Mouse (Mus musculus): ENCODE data around the gene Fam170b. TPM values are rescaled to one million over a fixed set of nuclear protein-coding genes. Genes with fewer than 3 reads are reported as not detected.

Fam170b gene
- total RNA-seq, 1 experiment: 0.13 TPM

GRCm38 (mm10) chr14:32801016-32801661 is 32.6 kb upstream of the Fam170b start:
- no peak overlapping the region for H3K9ac ChIP-seq (ENCODE audit: insufficient read depth, low read depth, low read length, poor library complexity, severe bottlenecking)
- DNase-seq (ENCODE audit: low read depth, low spot score): peak; percentile 7
- no peaks in the 10 kb centered on the region; the same call in 1 of the 2 replicates for H3K36me3 ChIP-seq (ENCODE audit: control insufficient read depth, insufficient read depth, low read length, poor library complexity, severe bottlenecking)
- in situ Hi-C loops (cut with MboI; ENCODE audit: low sequenced_read_pairs in 2 of 2, unreplicated experiment in 2 of 2): no loop called here
- H3K4me1 ChIP-seq (ENCODE audit: control insufficient read depth in 2 of 2, insufficient read depth in 2 of 2, low read length in 2 of 2, poor library complexity in 1 of 2): peaks cover 0 to 6% of the 10 kb centered on the region in 2 experiments; a peak in 1 of 4 replicates
- H3K27ac ChIP-seq (ENCODE audit: insufficient read depth, low read depth, low read length, poor library complexity, severe bottlenecking): no peak overlapping the region
- no peak for TF ChIP-seq HCFC1 (IDR thresholded peaks at IDR 0.05; ENCODE audit: borderline replicate concordance, insufficient read depth, low read length)
- peak; percentile 20; the same call in 1 of the 2 replicates for TF ChIP-seq ZC3H11A (IDR thresholded peaks at IDR 0.05; ENCODE audit: borderline replicate concordance, low read depth, low read length)
- H3K9me3 ChIP-seq (ENCODE audit: control insufficient read depth, insufficient read depth, low read depth, low read length): no peaks in the 10 kb centered on the region
- no peak overlapping the region for H3K4me3 ChIP-seq (ENCODE audit: insufficient read depth in 1 of 2, low read depth in 1 of 2, low read length in 2 of 2, poor library complexity in 1 of 2, severe bottlenecking in 1 of 2)

GRCm38 (mm10) chr14:32801662-32802024 is 32.1 kb upstream of the Fam170b start:
- TF ChIP-seq ZC3H11A (IDR thresholded peaks at IDR 0.05; ENCODE audit: borderline replicate concordance, low read depth, low read length) (no peak), ZNF384 (IDR thresholded peaks at IDR 0.05; ENCODE audit: low read depth, low read length) (no peak), HCFC1 (IDR thresholded peaks at IDR 0.05; ENCODE audit: borderline replicate concordance, insufficient read depth, low read length) (no peak), CHD2 (IDR thresholded peaks at IDR 0.05; ENCODE audit: low read depth, low read length) (no peak), MAFK (IDR thresholded peaks at IDR 0.05; ENCODE audit: insufficient read depth, low read depth, low read length) (no peak)
- H3K4me3 ChIP-seq (ENCODE audit: insufficient read depth in 1 of 2, low read depth in 1 of 2, low read length in 2 of 2, poor library complexity in 1 of 2, severe bottlenecking in 1 of 2): no peak overlapping the region
- peaks cover 0 to 6% of the 10 kb centered on the region in 2 experiments; a peak in 1 of 4 replicates for H3K4me1 ChIP-seq (ENCODE audit: control insufficient read depth in 2 of 2, insufficient read depth in 2 of 2, low read length in 2 of 2, poor library complexity in 1 of 2)
- no peak overlapping the region for H3K27ac ChIP-seq (ENCODE audit: insufficient read depth, low read depth, low read length, poor library complexity, severe bottlenecking)
- no peak for DNase-seq (ENCODE audit: low read depth, low spot score)
- no peak overlapping the region for H3K9ac ChIP-seq (ENCODE audit: insufficient read depth, low read depth, low read length, poor library complexity, severe bottlenecking)
- in situ Hi-C loops (cut with MboI; ENCODE audit: low sequenced_read_pairs in 2 of 2, unreplicated experiment in 2 of 2): no loop called here
- H3K9me3 ChIP-seq (ENCODE audit: control insufficient read depth, insufficient read depth, low read depth, low read length): no peaks in the 10 kb centered on the region
- no peaks in the 10 kb centered on the region; the same call in 1 of the 2 replicates for H3K36me3 ChIP-seq (ENCODE audit: control insufficient read depth, insufficient read depth, low read length, poor library complexity, severe bottlenecking)

DNA sequence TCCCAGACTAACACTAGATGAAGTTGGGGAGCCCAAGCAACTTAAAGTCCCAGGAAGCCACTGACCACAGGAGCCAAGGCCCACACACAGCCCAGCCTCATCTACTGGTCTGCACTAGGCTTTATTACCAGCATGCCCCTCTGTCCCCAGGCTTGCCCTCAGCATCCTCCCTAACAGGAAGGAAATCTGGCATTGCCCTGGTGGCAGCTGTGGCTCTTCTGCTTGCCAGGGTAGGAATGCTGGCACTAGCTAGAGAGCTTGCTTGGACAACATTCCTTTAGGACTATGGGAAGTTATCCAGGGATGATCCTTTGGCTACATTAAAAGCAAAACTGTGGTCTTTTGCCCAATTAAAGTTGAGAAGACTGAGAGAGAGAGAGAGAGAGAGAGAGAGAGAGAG is 23.7 kb upstream of the Fam170b start:
- no peaks in the 10 kb centered on the region for H3K36me3 ChIP-seq (ENCODE audit: control insufficient read depth, insufficient read depth, low read length, poor library complexity, severe bottlenecking)
- H3K4me3 ChIP-seq (ENCODE audit: insufficient read depth in 1 of 2, low read depth in 1 of 2, low read length in 2 of 2, poor library complexity in 1 of 2, severe bottlenecking in 1 of 2): no peak overlapping the region
- no peak for DNase-seq (ENCODE audit: low read depth, low spot score)
- no peak overlapping the region for H3K27ac ChIP-seq (ENCODE audit: insufficient read depth, low read depth, low read length, poor library complexity, severe bottlenecking)
- TF ChIP-seq ZNF384 (IDR thresholded peaks at IDR 0.05; ENCODE audit: low read depth, low read length): no peak
- TF ChIP-seq CHD2 (IDR thresholded peaks at IDR 0.05; ENCODE audit: low read depth, low read length): no peak
- no peak for TF ChIP-seq ZC3H11A (IDR thresholded peaks at IDR 0.05; ENCODE audit: borderline replicate concordance, low read depth, low read length)
- no peak for TF ChIP-seq MAFK (IDR thresholded peaks at IDR 0.05; ENCODE audit: insufficient read depth, low read depth, low read length)
- no peak for TF ChIP-seq HCFC1 (IDR thresholded peaks at IDR 0.05; ENCODE audit: borderline replicate concordance, insufficient read depth, low read length)
- in situ Hi-C loops (cut with MboI; ENCODE audit: low sequenced_read_pairs in 2 of 2, unreplicated experiment in 2 of 2): no loop called here
- no peaks in the 10 kb centered on the region for H3K9me3 ChIP-seq (ENCODE audit: control insufficient read depth, insufficient read depth, low read depth, low read length)
- H3K4me1 ChIP-seq (ENCODE audit: control insufficient read depth in 2 of 2, insufficient read depth in 2 of 2, low read length in 2 of 2, poor library complexity in 1 of 2): no peaks in the 10 kb centered on the region
- H3K9ac ChIP-seq (ENCODE audit: insufficient read depth, low read depth, low read length, poor library complexity, severe bottlenecking): no peak overlapping the region

DNA sequence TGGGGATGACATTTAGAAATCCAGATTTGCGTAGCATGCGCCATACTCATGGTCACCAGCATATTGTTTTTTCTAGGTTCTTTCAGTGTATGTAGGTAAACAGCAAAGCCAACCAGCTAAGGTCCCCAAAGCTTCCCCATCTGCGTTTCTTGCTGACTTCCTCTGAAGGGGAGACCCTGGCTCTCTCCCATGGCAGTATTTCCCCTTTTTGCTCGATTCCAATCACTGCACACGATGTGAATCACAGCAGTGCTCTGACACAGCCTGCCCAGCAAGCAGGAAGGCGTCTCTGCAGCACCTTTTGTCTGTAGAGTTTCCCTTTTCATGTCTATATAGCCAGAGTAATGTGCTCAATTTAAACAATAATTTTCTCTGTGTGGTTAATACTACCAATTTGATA is 21.3 kb upstream of the Fam170b start:
- Histone ChIP-seq H3K9ac (ENCODE audit: insufficient read depth, low read depth, low read length, poor library complexity, severe bottlenecking) (no peak overlapping the region), H3K4me1 (ENCODE audit: control insufficient read depth in 2 of 2, insufficient read depth in 2 of 2, low read length in 2 of 2, poor library complexity in 1 of 2) (no peaks in the 10 kb centered on the region), H3K36me3 (ENCODE audit: control insufficient read depth, insufficient read depth, low read length, poor library complexity, severe bottlenecking) (no peaks in the 10 kb centered on the region), H3K27ac (ENCODE audit: insufficient read depth, low read depth, low read length, poor library complexity, severe bottlenecking) (no peak overlapping the region), H3K4me3 (ENCODE audit: insufficient read depth in 1 of 2, low read depth in 1 of 2, low read length in 2 of 2, poor library complexity in 1 of 2, severe bottlenecking in 1 of 2) (no peak overlapping the region), H3K9me3 (ENCODE audit: control insufficient read depth, insufficient read depth, low read depth, low read length) (no peaks in the 10 kb centered on the region)
- no peak for DNase-seq (ENCODE audit: low read depth, low spot score)
- in situ Hi-C loops (cut with MboI; ENCODE audit: low sequenced_read_pairs in 2 of 2, unreplicated experiment in 2 of 2): no loop called here
- TF ChIP-seq HCFC1 (IDR thresholded peaks at IDR 0.05; ENCODE audit: borderline replicate concordance, insufficient read depth, low read length): no peak
- no peak for TF ChIP-seq CHD2 (IDR thresholded peaks at IDR 0.05; ENCODE audit: low read depth, low read length)
- TF ChIP-seq ZNF384 (IDR thresholded peaks at IDR 0.05; ENCODE audit: low read depth, low read length): no peak
- TF ChIP-seq ZC3H11A (IDR thresholded peaks at IDR 0.05; ENCODE audit: borderline replicate concordance, low read depth, low read length): no peak
- no peak for TF ChIP-seq MAFK (IDR thresholded peaks at IDR 0.05; ENCODE audit: insufficient read depth, low read depth, low read length)

- in situ Hi-C loops (cut with MboI; ENCODE audit: low sequenced_read_pairs in 2 of 2, unreplicated experiment in 2 of 2): no loop called here
- no peaks in the 10 kb centered on the region for H3K36me3 ChIP-seq (ENCODE audit: control insufficient read depth, insufficient read depth, low read length, poor library complexity, severe bottlenecking)
- H3K9ac ChIP-seq (ENCODE audit: insufficient read depth, low read depth, low read length, poor library complexity, severe bottlenecking): no peak overlapping the region
- no peaks in the 10 kb centered on the region for H3K4me1 ChIP-seq (ENCODE audit: control insufficient read depth in 2 of 2, insufficient read depth in 2 of 2, low read length in 2 of 2, poor library complexity in 1 of 2)
- no peak overlapping the region for H3K27ac ChIP-seq (ENCODE audit: insufficient read depth, low read depth, low read length, poor library complexity, severe bottlenecking)
- no peaks in the 10 kb centered on the region for H3K9me3 ChIP-seq (ENCODE audit: control insufficient read depth, insufficient read depth, low read depth, low read length)
- TF ChIP-seq MAFK (IDR thresholded peaks at IDR 0.05; ENCODE audit: insufficient read depth, low read depth, low read length): no peak
- no peak for TF ChIP-seq HCFC1 (IDR thresholded peaks at IDR 0.05; ENCODE audit: borderline replicate concordance, insufficient read depth, low read length)
- H3K4me3 ChIP-seq (ENCODE audit: insufficient read depth in 1 of 2, low read depth in 1 of 2, low read length in 2 of 2, poor library complexity in 1 of 2, severe bottlenecking in 1 of 2): no peak overlapping the region
- DNase-seq (ENCODE audit: low read depth, low spot score): no peak
These were observed 18.8 kb upstream of the Fam170b start for GRCm38 (mm10) chr14:32814961-32815360.

Data from ES-E14 (cell line).